Mouse (Mus musculus): ENCODE data around the gene Rhog.

GRCm38 (mm10) chr7:102267113-102267579 lies 11.3 kb upstream of the Rhog start:
- TF ChIP-seq GATA1 (IDR thresholded peaks at IDR 0.05; ENCODE audit: borderline replicate concordance, low read length), result no peak
- no peak for TF ChIP-seq FLI1 (IDR thresholded peaks at IDR 0.05; ENCODE audit: low read length)
